Mouse (Mus musculus) forebrain, embryonic 15.5 days (tissue): ENCODE data around the gene Spon1. TPM values are rescaled to one million over a fixed set of nuclear protein-coding genes. Genes with fewer than 3 reads are reported as not detected.

ENCODE experiments used
- ATAC-seq: fragments of 200-750 bp; cut with Nextera tagmentation; replicated peaks from 2 replicates; pipeline ENCODE4 v1.8.0; 2017; ENCODE audit warnings: mild to moderate bottlenecking, moderate TSS enrichment, moderate library complexity
- H3K27ac ChIP-seq: fragments of 300-500 bp; sonication (generic); replicated peaks from 2 replicates; pipeline ENCODE4 v1.5.1; 2015; ENCODE audit warnings: mild to moderate bottlenecking, inconsistent platforms
- H3K27me3 ChIP-seq: fragments of 300-500 bp; sonication (generic); 2 replicates; pipeline ENCODE4 v1.6.1; 2015; ENCODE audit warnings: inconsistent platforms
- H3K36me3 ChIP-seq: fragments of 300-500 bp; sonication (generic); 2 replicates; pipeline ENCODE4 v1.6.1; 2015; ENCODE audit warnings: mild to moderate bottlenecking, inconsistent platforms
- H3K4me1 ChIP-seq: fragments of 300-500 bp; sonication (generic); 2 replicates; pipeline ENCODE4 v1.6.1; 2015; ENCODE audit warnings: inconsistent platforms
- H3K4me2 ChIP-seq: fragments of 300-500 bp; sonication (generic); replicated peaks from 2 replicates; pipeline ENCODE4 v1.6.1; 2015; ENCODE audit warnings: mild to moderate bottlenecking, inconsistent platforms
- H3K4me3 ChIP-seq: fragments of 300-500 bp; sonication (generic); 2 replicates; pipeline ENCODE4 v1.5.1; 2015; ENCODE audit warnings: mild to moderate bottlenecking, inconsistent platforms
- H3K9ac ChIP-seq: fragments of 300-500 bp; sonication (generic); replicated peaks from 2 replicates; pipeline ENCODE4 v1.6.1; 2015; ENCODE audit warnings: mild to moderate bottlenecking, inconsistent platforms
- H3K9me3 ChIP-seq: fragments of 300-500 bp; sonication (generic); 2 replicates; pipeline ENCODE4 v1.6.1; 2016; ENCODE audit warnings: inconsistent platforms
- WGBS: fragments of 180-500 bp; shearing (Covaris S2); methylation state at CpG from one replicate; pipeline ENCODE4 v1.1.7; 2015; ENCODE audit warnings: mixed read lengths; 5-methylcytosine and 5-hydroxymethylcytosine counted together
- polyA plus RNA-seq: library from polyadenylated mRNA; unstranded; fragments of >200 nt; fragmentation: Nextera tagmentation; extraction: Ambion mirVana; gene quantifications from 2 replicates; pipeline ENCODE4 v1.2.1, GENCODE M21; 2015

Spon1 gene
- polyA plus RNA-seq, 1 experiment from 2014 or later = 16.3 TPM

- no peak for ATAC-seq
- Histone ChIP-seq H3K9me3 (no peaks in the 10 kb centered on the region), H3K9ac (no peak overlapping the region), H3K4me3 (no peak overlapping the region), H3K4me2 (no peak overlapping the region), H3K4me1 (0 out of 2 replicates have a peak, but pooled peaks cover 3% of the 10 kb centered on the region), H3K27ac (no peak overlapping the region), H3K36me3 (no peaks in the 10 kb centered on the region), H3K27me3 (no peaks in the 10 kb centered on the region)
- 46% methylated on average over 13 of the region's 13 CpGs for WGBS
Observed at GRCm38 (mm10) chr7:114071851-114072616, 306.2 kb downstream of the Spon1 start.

- no peak overlapping the region for H3K4me3 ChIP-seq
- H3K4me2 ChIP-seq = no peak overlapping the region
- H3K9ac ChIP-seq = no peak overlapping the region
- H3K4me1 ChIP-seq = 0 out of 2 replicates have a peak, but pooled peaks cover 3% of the 10 kb centered on the region
- ATAC-seq = no peak
- no peak overlapping the region for H3K27ac ChIP-seq
- no peaks in the 10 kb centered on the region for H3K9me3 ChIP-seq
- no peaks in the 10 kb centered on the region for H3K36me3 ChIP-seq
- 77% methylated on average over 7 of the region's 7 CpGs for WGBS
- no peaks in the 10 kb centered on the region for H3K27me3 ChIP-seq
Observed at GRCm38 (mm10) chr7:114074133-114074532, 308.3 kb downstream of the Spon1 start.

GRCm38 (mm10) chr7:114074595-114074994 lies 308.8 kb downstream of the Spon1 start:
- ATAC-seq = no peak
- no peak overlapping the region for H3K4me2 ChIP-seq
- H3K27ac ChIP-seq = no peak overlapping the region
- H3K4me3 ChIP-seq = no peak overlapping the region
- H3K9me3 ChIP-seq = no peaks in the 10 kb centered on the region
- no peak overlapping the region for H3K9ac ChIP-seq
- 0 out of 2 replicates have a peak, but pooled peaks cover 3% of the 10 kb centered on the region for H3K4me1 ChIP-seq
- no peaks in the 10 kb centered on the region for H3K36me3 ChIP-seq
- 83% methylated on average over 2 of the region's 2 CpGs for WGBS
- no peaks in the 10 kb centered on the region for H3K27me3 ChIP-seq

DNA sequence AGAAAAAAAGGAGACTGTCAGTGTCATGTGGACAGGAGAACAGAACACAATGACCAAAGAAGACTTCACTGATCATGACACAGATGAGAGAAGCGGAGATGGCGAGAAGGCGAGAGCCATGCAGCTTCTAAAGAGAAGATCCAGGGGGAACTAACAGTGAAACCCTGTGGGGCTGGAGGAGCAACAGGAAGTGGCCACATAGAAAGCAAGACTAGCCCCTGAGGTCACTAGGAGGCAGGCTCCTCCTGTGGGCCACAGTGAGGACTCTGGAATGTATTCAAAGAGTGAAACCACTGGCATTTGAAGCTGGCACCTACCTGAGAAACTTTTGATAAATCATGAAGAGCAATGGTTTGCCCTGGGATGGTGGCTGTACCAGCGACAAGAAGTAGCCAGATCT lies 313.5 kb downstream of the Spon1 start:
- H3K27me3 ChIP-seq = no peaks in the 10 kb centered on the region
- no peak overlapping the region for H3K4me2 ChIP-seq
- 92% methylated on average over 4 of the region's 4 CpGs for WGBS
- no peak overlapping the region for H3K27ac ChIP-seq
- H3K4me3 ChIP-seq = no peak overlapping the region
- ATAC-seq = no peak
- no peaks in the 10 kb centered on the region for H3K36me3 ChIP-seq
- no peaks in the 10 kb centered on the region for H3K9me3 ChIP-seq
- H3K4me1 ChIP-seq = no peaks in the 10 kb centered on the region
- H3K9ac ChIP-seq = no peak overlapping the region

GRCm38 (mm10) chr7:114080250-114080649 lies 314.5 kb downstream of the Spon1 start:
- H3K36me3 ChIP-seq = no peaks in the 10 kb centered on the region
- no peak overlapping the region for H3K27ac ChIP-seq
- H3K4me2 ChIP-seq = no peak overlapping the region
- WGBS = 96% methylated on average over 5 of the region's 5 CpGs
- H3K4me3 ChIP-seq = no peak overlapping the region
- H3K4me1 ChIP-seq = no peaks in the 10 kb centered on the region
- ATAC-seq = no peak
- H3K9me3 ChIP-seq = no peaks in the 10 kb centered on the region
- H3K9ac ChIP-seq = no peak overlapping the region
- no peaks in the 10 kb centered on the region for H3K27me3 ChIP-seq

- no peak overlapping the region for H3K4me3 ChIP-seq
- ATAC-seq = no peak
- WGBS = 84% methylated on average over 21 of the region's 21 CpGs
- no peak overlapping the region for H3K27ac ChIP-seq
- no peaks in the 10 kb centered on the region for H3K36me3 ChIP-seq
- no peaks in the 10 kb centered on the region for H3K4me1 ChIP-seq
- no peak overlapping the region for H3K9ac ChIP-seq
- H3K27me3 ChIP-seq = no peaks in the 10 kb centered on the region
- H3K4me2 ChIP-seq = no peak overlapping the region
- no peaks in the 10 kb centered on the region for H3K9me3 ChIP-seq
Observed at GRCm38 (mm10) chr7:114081633-114082420, 316.0 kb downstream of the Spon1 start.

GRCm38 (mm10) chr7:114083088-114083487 lies 317.3 kb downstream of the Spon1 start:
- Histone ChIP-seq H3K4me1 (0 out of 2 replicates have a peak, but pooled peaks cover 3% of the 10 kb centered on the region), H3K4me2 (no peak overlapping the region), H3K9ac (no peak overlapping the region), H3K4me3 (no peak overlapping the region), H3K27me3 (no peaks in the 10 kb centered on the region), H3K36me3 (no peaks in the 10 kb centered on the region), H3K27ac (no peak overlapping the region), H3K9me3 (no peaks in the 10 kb centered on the region)
- 60% methylated on average over 2 of the region's 2 CpGs for WGBS
- no peak for ATAC-seq

DNA sequence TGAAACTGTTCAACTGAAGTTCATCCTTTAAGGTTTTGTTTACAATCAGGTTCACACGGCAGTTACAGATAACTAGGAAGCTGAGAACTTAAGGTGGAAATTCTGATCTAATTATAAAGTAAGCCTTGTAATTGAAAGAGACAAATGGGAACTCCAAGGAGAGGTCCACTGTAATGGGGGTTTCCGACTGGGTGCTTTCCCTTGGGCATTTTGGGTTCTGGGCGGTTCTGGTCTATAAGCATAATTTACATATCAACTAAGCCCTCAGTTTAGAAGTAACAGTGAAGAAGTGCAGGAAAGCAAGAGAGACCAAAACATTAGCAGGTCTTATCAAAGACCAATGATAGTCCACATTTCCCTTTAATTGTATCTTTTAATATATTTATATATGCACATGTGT lies 318.0 kb downstream of the Spon1 start:
- Histone ChIP-seq H3K4me3 (no peak overlapping the region), H3K9me3 (no peaks in the 10 kb centered on the region), H3K4me1 (peaks cover 6% of the 10 kb centered on the region; the same call in 1 of the 2 replicates), H3K27me3 (no peaks in the 10 kb centered on the region), H3K27ac (no peak overlapping the region), H3K9ac (no peak overlapping the region), H3K4me2 (no peak overlapping the region), H3K36me3 (no peaks in the 10 kb centered on the region)
- WGBS = 74% methylated on average over 3 of the region's 3 CpGs
- ATAC-seq = no peak

GRCm38 (mm10) chr7:114086021-114086710 lies 320.4 kb downstream of the Spon1 start:
- Histone ChIP-seq H3K9me3 (no peaks in the 10 kb centered on the region), H3K9ac (no peak overlapping the region), H3K36me3 (no peaks in the 10 kb centered on the region), H3K4me1 (peaks cover 6% of the 10 kb centered on the region; the same call in 1 of the 2 replicates), H3K4me2 (no peak overlapping the region), H3K4me3 (no peak overlapping the region), H3K27ac (no peak overlapping the region), H3K27me3 (no peaks in the 10 kb centered on the region)
- ATAC-seq = no peak
- WGBS = 85% methylated on average over 6 of the region's 6 CpGs

GRCm38 (mm10) chr7:114087341-114087740 lies 321.5 kb downstream of the Spon1 start:
- no peak for ATAC-seq
- Histone ChIP-seq H3K4me3 (no peak overlapping the region), H3K4me2 (no peak overlapping the region), H3K27me3 (no peaks in the 10 kb centered on the region), H3K9ac (no peak overlapping the region), H3K27ac (no peak overlapping the region), H3K4me1 (peaks cover 6% of the 10 kb centered on the region; the same call in 1 of the 2 replicates), H3K36me3 (no peaks in the 10 kb centered on the region), H3K9me3 (no peaks in the 10 kb centered on the region)
- WGBS = 27% methylated on average over 6 of the region's 6 CpGs

GRCm38 (mm10) chr7:114087986-114088385 lies 322.2 kb downstream of the Spon1 start:
- no peak for ATAC-seq
- no peak overlapping the region for H3K27ac ChIP-seq
- H3K4me1 ChIP-seq = peaks cover 6% of the 10 kb centered on the region; the same call in 1 of the 2 replicates
- no peak overlapping the region for H3K9ac ChIP-seq
- no peaks in the 10 kb centered on the region for H3K36me3 ChIP-seq
- no peak overlapping the region for H3K4me3 ChIP-seq
- WGBS = 7% methylated on average over 11 of the region's 11 CpGs
- no peaks in the 10 kb centered on the region for H3K9me3 ChIP-seq
- no peak overlapping the region for H3K4me2 ChIP-seq
- H3K27me3 ChIP-seq = no peaks in the 10 kb centered on the region

GRCm38 (mm10) chr7:114088918-114089317 lies 323.1 kb downstream of the Spon1 start:
- Histone ChIP-seq H3K27me3 (no peaks in the 10 kb centered on the region), H3K36me3 (no peaks in the 10 kb centered on the region), H3K4me3 (no peak overlapping the region), H3K27ac (no peak overlapping the region), H3K4me1 (peaks cover 6% of the 10 kb centered on the region; the same call in 1 of the 2 replicates), H3K4me2 (no peak overlapping the region), H3K9me3 (no peaks in the 10 kb centered on the region), H3K9ac (no peak overlapping the region)
- WGBS = 58% methylated on average over 5 of the region's 5 CpGs
- ATAC-seq = no peak
